Mouse (Mus musculus): ENCODE measurements around the gene Cd81.

Gene Cd81

GRCm38 (mm10) chr7:143112395-143112794, 59.9 kb downstream of the Cd81 start:
- DNase-seq (ENCODE audit: low spot score in 2 of 2): no peak

GRCm38 (mm10) chr7:143114773-143115172, 62.2 kb downstream of the Cd81 start:
- no peak for DNase-seq (ENCODE audit: low spot score in 2 of 2)

GRCm38 (mm10) chr7:143116521-143116920, 64.0 kb downstream of the Cd81 start:
- DNase-seq (ENCODE audit: low spot score in 2 of 2): no peak

Data from urinary bladder, postnatal 36 days (tissue).